ENCODE assay signal across 10 mouse cellular contexts in genomic region chr14:98414201-98414600, GRCm38 (mm10).
DNase-seq lines count a peak whose midpoint lies in the region; ATAC-seq and TF ChIP-seq lines count a peak whose summit lies in the region.
"Had no signal": no experiment of that assay in that cellular context is flagged by ENCODE, and none has a peak within 500 bp of the region (broad histone marks: within the 10 kb centered on the region; RNA-seq: fewer than 3 reads in every experiment).

No protein-coding gene starts in this region.

- in situ Hi-C loops in ES-E14 (cut with MboI; ENCODE audit: low sequenced_read_pairs in 2 of 2, unreplicated experiment in 2 of 2) = no loop called here

- no peak overlapping the region for H3K4me3 ChIP-seq in ES-E14 (ENCODE audit: insufficient read depth in 1 of 2, low read depth in 1 of 2, low read length in 2 of 2, poor library complexity in 1 of 2, severe bottlenecking in 1 of 2)
- H3K4me3 ChIP-seq: embryonic facial prominence, embryonic 13.5 days; megakaryocyte, embryonic 14.5 days had no signal

- H3K4me1 ChIP-seq in ES-E14 (ENCODE audit: control insufficient read depth in 2 of 2, insufficient read depth in 2 of 2, low read length in 2 of 2, poor library complexity in 1 of 2) = no peaks in the 10 kb centered on the region
- H3K4me1 ChIP-seq: embryonic facial prominence, embryonic 13.5 days; megakaryocyte, embryonic 14.5 days had no signal

- H3K9me3 ChIP-seq in ES-E14 (ENCODE audit: control insufficient read depth, insufficient read depth, low read depth, low read length) = no peaks in the 10 kb centered on the region
- H3K9me3 ChIP-seq: embryonic facial prominence, embryonic 13.5 days; megakaryocyte, embryonic 14.5 days had no signal

- DNase-seq in kidney, adult 9 months = peak; percentile 16
- DNase-seq in kidney, adult 8-10 months = no peak
- DNase-seq in ES-E14 (ENCODE audit: low read depth, low spot score) = peak; percentile 28
- DNase-seq in embryo, embryonic 11 days = peak; percentile 55
- no peak for DNase-seq in thymus, postnatal 4 days
- no peak for DNase-seq in spleen, postnatal 4 days (ENCODE audit: low spot score in 2 of 2)
- DNase-seq in thymus, postnatal 14 days = no peak

- no peaks in the 10 kb centered on the region for H3K36me3 ChIP-seq in ES-E14 (ENCODE audit: control insufficient read depth, insufficient read depth, low read length, poor library complexity, severe bottlenecking)
- H3K36me3 ChIP-seq: embryonic facial prominence, embryonic 13.5 days had no signal

- no peak overlapping the region for H3K27ac ChIP-seq in ES-E14 (ENCODE audit: insufficient read depth, low read depth, low read length, poor library complexity, severe bottlenecking)
- H3K27ac ChIP-seq: embryonic facial prominence, embryonic 13.5 days had no signal

- peak; percentile 93 for ATAC-seq in megakaryocyte-erythroid progenitor cell, adult 5-6 weeks (replicated peaks; ENCODE audit: low FRiP score, low TSS enrichment, poor library complexity, severe bottlenecking)

- H3K9ac ChIP-seq in ES-E14 (ENCODE audit: insufficient read depth, low read depth, low read length, poor library complexity, severe bottlenecking) = no peak overlapping the region
- H3K9ac ChIP-seq: embryonic facial prominence, embryonic 13.5 days had no signal

TF ChIP-seq in ES-E14, 5 proteins besides CTCF, POLR2A, EP300 and RAD21:
- no peak for TF ChIP-seq CHD2 (IDR thresholded peaks at IDR 0.05; ENCODE audit: low read depth, low read length)
- TF ChIP-seq MAFK (IDR thresholded peaks at IDR 0.05; ENCODE audit: insufficient read depth, low read depth, low read length) = no peak
- TF ChIP-seq HCFC1 (IDR thresholded peaks at IDR 0.05; ENCODE audit: borderline replicate concordance, insufficient read depth, low read length) = no peak
- TF ChIP-seq ZC3H11A (IDR thresholded peaks at IDR 0.05; ENCODE audit: borderline replicate concordance, low read depth, low read length) = no peak
- no peak for TF ChIP-seq ZNF384 (IDR thresholded peaks at IDR 0.05; ENCODE audit: low read depth, low read length)

Comparison
In these comparisons a context has a peak if more than half of its experiments do, and no peak if none do; other contexts are left out.
1. DNase-seq: peak in kidney, adult 9 months (single experiment), ES-E14 (single experiment) and embryo, embryonic 11 days (single experiment); none in kidney, adult 8-10 months (0 of 2), thymus, postnatal 4 days (single experiment), spleen, postnatal 4 days (0 of 2) and thymus, postnatal 14 days (single experiment).